Mouse (Mus musculus) neural tube, embryonic 13.5 days (tissue): Measurements from ENCODE around the gene Dchs2. TPM values are rescaled to one million over a fixed set of nuclear protein-coding genes. Genes with fewer than 3 reads are reported as not detected.

Experiments used
- ATAC-seq: fragments of 200-750 bp; cut with Nextera tagmentation; 2 replicates; pipeline ENCODE4 v1.8.0; 2017; ENCODE audit warnings: low read depth, mild to moderate bottlenecking, moderate TSS enrichment, moderate library complexity
- H3K27ac ChIP-seq: fragments of 300-500 bp; sonication (generic); replicated peaks from 2 replicates; pipeline ENCODE4 v1.5.1; 2015; ENCODE audit warnings: moderate library complexity, mild to moderate bottlenecking, inconsistent platforms
- H3K27me3 ChIP-seq: fragments of 300-500 bp; sonication (generic); 2 replicates; pipeline ENCODE4 v1.6.1; 2015; ENCODE audit warnings: mild to moderate bottlenecking, inconsistent platforms
- H3K36me3 ChIP-seq: fragments of 300-500 bp; sonication (generic); 2 replicates; pipeline ENCODE4 v1.6.1; 2015; ENCODE audit warnings: mild to moderate bottlenecking, inconsistent platforms
- H3K4me1 ChIP-seq: fragments of 300-500 bp; sonication (generic); replicated peaks from 2 replicates; pipeline ENCODE4 v1.6.1; 2015; ENCODE audit warnings: inconsistent platforms
- H3K4me2 ChIP-seq: fragments of 300-500 bp; sonication (generic); 2 replicates; pipeline ENCODE4 v1.6.1; 2015; ENCODE audit warnings: inconsistent platforms, mild to moderate bottlenecking, moderate library complexity
- H3K4me3 ChIP-seq: fragments of 300-500 bp; sonication (generic); 2 replicates; pipeline ENCODE4 v1.5.1; 2015; ENCODE audit warnings: mild to moderate bottlenecking, inconsistent platforms
- H3K9ac ChIP-seq: fragments of 300-500 bp; sonication (generic); 2 replicates; pipeline ENCODE4 v1.6.1; 2015; ENCODE audit warnings: moderate library complexity, mild to moderate bottlenecking, inconsistent platforms
- H3K9me3 ChIP-seq: fragments of 300-500 bp; sonication (generic); 2 replicates; pipeline ENCODE4 v1.6.1; 2016; ENCODE audit warnings: inconsistent platforms
- WGBS: fragments of 180-500 bp; shearing (Covaris S2); methylation state at CpG from one replicate; pipeline ENCODE4 v1.1.7; 2015; 5-methylcytosine and 5-hydroxymethylcytosine counted together
- polyA plus RNA-seq: library from polyadenylated mRNA; unstranded; fragments of >200 nt; fragmentation: Nextera tagmentation; extraction: Ambion mirVana; gene quantifications from 2 replicates; pipeline ENCODE4 v1.2.1, GENCODE M21; 2015

The Dchs2 gene
- polyA plus RNA-seq, 1 experiment from 2014 or later = 0.77 TPM

- Histone ChIP-seq H3K27me3 (no peaks in the 10 kb centered on the region), H3K4me1 (peaks cover 30% of the 10 kb centered on the region), H3K4me3 (no peak overlapping the region), H3K27ac (no peak overlapping the region), H3K9ac (no peak overlapping the region), H3K4me2 (no peak overlapping the region), H3K9me3 (no peaks in the 10 kb centered on the region), H3K36me3 (no peaks in the 10 kb centered on the region)
- no peak for ATAC-seq
- WGBS = 60% methylated on average over 7 of the region's 7 CpGs
Observed at GRCm38 (mm10) chr3:83212578-83212977, 84.8 kb downstream of the Dchs2 start.

GRCm38 (mm10) chr3:83218059-83218458 lies 90.3 kb downstream of the Dchs2 start:
- H3K9ac ChIP-seq = no peak overlapping the region
- H3K4me2 ChIP-seq = no peak overlapping the region
- no peak for ATAC-seq
- no peaks in the 10 kb centered on the region for H3K36me3 ChIP-seq
- no peaks in the 10 kb centered on the region for H3K9me3 ChIP-seq
- H3K4me3 ChIP-seq = no peak overlapping the region
- H3K27ac ChIP-seq = no peak overlapping the region
- H3K27me3 ChIP-seq = no peaks in the 10 kb centered on the region
- 0 out of 2 replicates have a peak, but pooled peaks cover under 1% of the 10 kb centered on the region for H3K4me1 ChIP-seq
- WGBS = 83% methylated on average over 4 of the region's 4 CpGs

GRCm38 (mm10) chr3:83220101-83220500 lies 92.4 kb downstream of the Dchs2 start:
- H3K27me3 ChIP-seq = no peaks in the 10 kb centered on the region
- H3K4me3 ChIP-seq = no peak overlapping the region
- H3K27ac ChIP-seq = no peak overlapping the region
- no peaks in the 10 kb centered on the region for H3K9me3 ChIP-seq
- no peak for ATAC-seq
- H3K4me2 ChIP-seq = no peak overlapping the region
- no peaks in the 10 kb centered on the region for H3K36me3 ChIP-seq
- no peaks in the 10 kb centered on the region for H3K4me1 ChIP-seq
- no peak overlapping the region for H3K9ac ChIP-seq
- WGBS = 92% methylated on average over 2 of the region's 2 CpGs

GRCm38 (mm10) chr3:83222125-83222524 lies 94.4 kb downstream of the Dchs2 start:
- H3K9ac ChIP-seq = no peak overlapping the region
- H3K36me3 ChIP-seq = no peaks in the 10 kb centered on the region
- H3K4me3 ChIP-seq = no peak overlapping the region
- no peaks in the 10 kb centered on the region for H3K27me3 ChIP-seq
- H3K9me3 ChIP-seq = no peaks in the 10 kb centered on the region
- no peak for ATAC-seq
- no peak overlapping the region for H3K4me2 ChIP-seq
- WGBS = 59% methylated on average over 5 of the region's 5 CpGs
- H3K4me1 ChIP-seq = no peaks in the 10 kb centered on the region
- no peak overlapping the region for H3K27ac ChIP-seq

GRCm38 (mm10) chr3:83228383-83228782 lies 100.6 kb downstream of the Dchs2 start:
- Histone ChIP-seq H3K36me3 (no peaks in the 10 kb centered on the region), H3K27me3 (no peaks in the 10 kb centered on the region), H3K4me3 (no peak overlapping the region), H3K27ac (no peak overlapping the region), H3K9ac (no peak overlapping the region), H3K4me1 (no peaks in the 10 kb centered on the region), H3K9me3 (no peaks in the 10 kb centered on the region), H3K4me2 (no peak overlapping the region)
- no peak for ATAC-seq
- WGBS = 82% methylated on average over 9 of the region's 9 CpGs

GRCm38 (mm10) chr3:83230326-83230725 lies 102.6 kb downstream of the Dchs2 start:
- Histone ChIP-seq H3K27ac (no peak overlapping the region), H3K4me2 (no peak overlapping the region), H3K27me3 (no peaks in the 10 kb centered on the region), H3K9me3 (no peaks in the 10 kb centered on the region), H3K4me1 (no peaks in the 10 kb centered on the region), H3K4me3 (no peak overlapping the region), H3K36me3 (no peaks in the 10 kb centered on the region), H3K9ac (no peak overlapping the region)
- ATAC-seq = no peak
- 91% methylated on average over 2 of the region's 2 CpGs for WGBS

GRCm38 (mm10) chr3:83234457-83234856 lies 106.7 kb downstream of the Dchs2 start:
- Histone ChIP-seq H3K27ac (no peak overlapping the region), H3K9ac (no peak overlapping the region), H3K4me1 (no peaks in the 10 kb centered on the region), H3K27me3 (no peaks in the 10 kb centered on the region), H3K4me2 (no peak overlapping the region), H3K9me3 (no peaks in the 10 kb centered on the region), H3K4me3 (no peak overlapping the region), H3K36me3 (no peaks in the 10 kb centered on the region)
- WGBS = 64% methylated on average over 4 of the region's 4 CpGs
- ATAC-seq = no peak

GRCm38 (mm10) chr3:83235061-83235460 lies 107.3 kb downstream of the Dchs2 start:
- ATAC-seq = no peak
- no peak overlapping the region for H3K9ac ChIP-seq
- WGBS = 82% methylated on average over 5 of the region's 5 CpGs
- H3K36me3 ChIP-seq = no peaks in the 10 kb centered on the region
- no peak overlapping the region for H3K4me3 ChIP-seq
- no peak overlapping the region for H3K4me2 ChIP-seq
- H3K4me1 ChIP-seq = no peaks in the 10 kb centered on the region
- H3K9me3 ChIP-seq = no peaks in the 10 kb centered on the region
- H3K27me3 ChIP-seq = no peaks in the 10 kb centered on the region
- H3K27ac ChIP-seq = no peak overlapping the region

GRCm38 (mm10) chr3:83246536-83246935 lies 118.8 kb downstream of the Dchs2 start:
- Histone ChIP-seq H3K27ac (no peak overlapping the region), H3K4me2 (no peak overlapping the region), H3K9ac (no peak overlapping the region), H3K36me3 (no peaks in the 10 kb centered on the region), H3K4me3 (no peak overlapping the region), H3K4me1 (no peaks in the 10 kb centered on the region), H3K27me3 (no peaks in the 10 kb centered on the region), H3K9me3 (no peaks in the 10 kb centered on the region)
- 73% methylated on average over 5 of the region's 5 CpGs for WGBS
- ATAC-seq = no peak

- no peak overlapping the region for H3K9ac ChIP-seq
- no peak overlapping the region for H3K4me2 ChIP-seq
- H3K4me3 ChIP-seq = no peak overlapping the region
- no peaks in the 10 kb centered on the region for H3K36me3 ChIP-seq
- no peaks in the 10 kb centered on the region for H3K9me3 ChIP-seq
- no peaks in the 10 kb centered on the region for H3K4me1 ChIP-seq
- ATAC-seq = no peak
- WGBS = 80% methylated on average over 4 of the region's 4 CpGs
- H3K27ac ChIP-seq = no peak overlapping the region
- no peaks in the 10 kb centered on the region for H3K27me3 ChIP-seq
Observed at GRCm38 (mm10) chr3:83250001-83250545, 122.3 kb downstream of the Dchs2 start.

- H3K9ac ChIP-seq = no peak overlapping the region
- ATAC-seq = no peak
- 87% methylated on average over 7 of the region's 7 CpGs for whole genome bisulfite sequencing
- H3K4me2 ChIP-seq = no peak overlapping the region
- no peak overlapping the region for H3K27ac ChIP-seq
- no peaks in the 10 kb centered on the region for H3K27me3 ChIP-seq
- H3K4me3 ChIP-seq = no peak overlapping the region
- no peaks in the 10 kb centered on the region for H3K9me3 ChIP-seq
- no peaks in the 10 kb centered on the region for H3K36me3 ChIP-seq
- H3K4me1 ChIP-seq = no peaks in the 10 kb centered on the region
Observed at GRCm38 (mm10) chr3:83251899-83252298, 124.2 kb downstream of the Dchs2 start.

GRCm38 (mm10) chr3:83259421-83259820 lies 131.7 kb downstream of the Dchs2 start:
- ATAC-seq = no peak
- Histone ChIP-seq H3K4me2 (no peak overlapping the region), H3K4me3 (no peak overlapping the region), H3K4me1 (no peaks in the 10 kb centered on the region), H3K9me3 (no peaks in the 10 kb centered on the region), H3K27me3 (no peaks in the 10 kb centered on the region), H3K36me3 (no peaks in the 10 kb centered on the region), H3K27ac (no peak overlapping the region), H3K9ac (no peak overlapping the region)
- WGBS = 70% methylated on average over 4 of the region's 4 CpGs

GRCm38 (mm10) chr3:83266009-83266408 lies 138.3 kb downstream of the Dchs2 start:
- 87% methylated on average over 4 of the region's 4 CpGs for WGBS
- Histone ChIP-seq H3K4me3 (no peak overlapping the region), H3K4me2 (no peak overlapping the region), H3K36me3 (no peaks in the 10 kb centered on the region), H3K27me3 (no peaks in the 10 kb centered on the region), H3K9me3 (no peaks in the 10 kb centered on the region), H3K27ac (no peak overlapping the region), H3K9ac (no peak overlapping the region), H3K4me1 (no peaks in the 10 kb centered on the region)
- no peak for ATAC-seq
